Mouse (Mus musculus) layer of hippocampus, postnatal 36 days (tissue): ENCODE data around the gene Tctex1d1. TPM values are rescaled to one million over a fixed set of nuclear protein-coding genes. Genes with fewer than 3 reads are reported as not detected.

Experiments
- DNase-seq, 2 experiments: peaks; one replicate each; pipeline ENCODE4 v3.0.0; 2022
- total RNA-seq, 2 experiments: library from RNA; stranded (reverse); gene quantifications; 2 replicates each; pipeline ENCODE4 v1.2.3; 2021

The Tctex1d1 gene
- total RNA-seq, 2 experiments from 2014 or later, result 0.80 to 0.94 TPM

DNA sequence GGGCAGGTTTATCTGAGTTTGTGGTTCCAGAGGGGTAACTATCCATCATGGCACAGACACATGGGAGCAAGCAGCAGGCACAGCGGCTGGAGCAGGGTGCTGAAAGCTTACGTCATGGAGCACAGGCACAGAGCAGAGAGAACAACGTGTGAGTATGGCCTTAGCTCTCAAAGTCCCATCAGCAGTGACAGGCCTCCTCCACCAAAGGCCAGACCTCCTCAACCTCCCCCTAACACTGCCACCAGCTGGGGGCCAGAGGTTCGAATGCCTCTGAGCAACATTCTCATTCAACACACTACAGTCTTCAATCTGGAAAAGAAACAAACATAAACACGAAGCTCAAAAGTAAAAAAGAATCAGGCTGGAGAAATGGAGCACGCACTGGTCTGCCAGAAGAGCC is 10.1 kb downstream of the Tctex1d1 start:
- DNase-seq, result no peak

DNA sequence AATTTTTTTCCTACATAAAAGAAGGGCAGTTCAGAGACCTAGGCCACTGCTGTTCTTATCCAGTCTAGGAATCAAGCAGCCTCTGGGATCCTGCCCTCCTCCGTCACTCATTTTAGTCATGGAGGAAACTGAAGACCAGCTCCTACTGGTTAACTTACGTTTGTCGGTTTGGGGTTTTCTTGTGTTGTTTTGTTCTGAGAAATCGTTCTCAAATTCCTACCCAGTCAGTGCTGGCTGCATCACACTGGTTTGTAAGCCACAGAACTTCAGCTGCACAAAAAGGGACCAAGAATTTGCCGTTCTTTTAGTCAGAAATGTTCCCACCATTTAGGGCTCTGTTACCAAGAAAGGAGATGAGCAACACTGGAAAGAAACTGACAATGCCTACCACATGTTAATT is 11.0 kb downstream of the Tctex1d1 start:
- no peak for DNase-seq

DNA sequence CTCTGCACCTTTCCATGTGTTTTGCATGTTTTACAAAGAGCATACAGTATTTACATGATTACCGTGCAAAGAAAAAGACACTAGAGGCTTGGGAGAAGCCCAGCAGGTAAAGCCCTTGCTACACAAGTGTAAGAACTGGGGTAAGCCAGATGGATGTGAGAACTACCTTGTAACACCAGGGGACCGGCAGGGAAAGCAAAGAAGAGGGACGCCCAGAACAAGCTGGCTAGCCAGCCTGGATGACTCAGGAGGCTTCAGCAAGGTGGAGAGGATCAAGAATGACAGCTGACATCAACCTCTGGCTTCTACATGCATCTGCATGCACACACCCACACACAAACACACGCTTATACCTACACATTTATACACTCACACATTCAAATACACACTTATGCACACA is 11.6 kb downstream of the Tctex1d1 start:
- DNase-seq, result no peak

DNA sequence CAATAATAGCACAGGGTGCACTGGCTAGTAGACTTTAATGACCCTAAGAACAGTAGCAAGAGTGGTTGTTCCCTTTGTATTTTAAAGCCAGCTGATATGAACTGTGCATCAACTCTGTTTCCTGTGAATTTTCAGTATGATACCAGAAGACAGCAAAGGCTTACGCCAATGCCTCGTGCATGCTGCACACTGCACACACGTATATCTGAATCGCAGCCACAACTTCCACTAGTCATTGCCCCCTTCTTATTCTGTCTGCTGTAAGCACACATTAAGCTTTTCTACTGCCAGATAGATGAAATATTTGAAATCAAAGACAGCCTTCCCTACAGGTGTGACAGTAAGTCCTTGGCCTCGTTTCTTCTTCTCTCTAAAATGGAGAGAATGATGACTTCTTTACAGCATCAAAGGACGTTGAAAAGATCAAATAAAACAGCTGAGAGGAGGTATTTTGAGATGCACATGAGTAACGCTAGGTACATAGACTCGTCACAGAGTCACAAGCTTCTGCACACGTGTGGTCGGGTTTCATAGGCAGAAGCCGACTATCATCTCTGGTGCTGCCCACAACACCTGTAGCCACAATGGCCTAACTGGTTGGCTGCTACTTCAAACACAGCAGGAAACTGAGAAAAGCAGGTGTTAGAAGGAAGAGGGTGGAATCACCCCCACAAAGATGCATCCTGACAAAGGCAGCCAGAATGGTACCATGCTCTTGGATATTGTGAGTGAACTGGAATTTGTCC is 12.4 kb downstream of the Tctex1d1 start:
- no peak for DNase-seq

DNA sequence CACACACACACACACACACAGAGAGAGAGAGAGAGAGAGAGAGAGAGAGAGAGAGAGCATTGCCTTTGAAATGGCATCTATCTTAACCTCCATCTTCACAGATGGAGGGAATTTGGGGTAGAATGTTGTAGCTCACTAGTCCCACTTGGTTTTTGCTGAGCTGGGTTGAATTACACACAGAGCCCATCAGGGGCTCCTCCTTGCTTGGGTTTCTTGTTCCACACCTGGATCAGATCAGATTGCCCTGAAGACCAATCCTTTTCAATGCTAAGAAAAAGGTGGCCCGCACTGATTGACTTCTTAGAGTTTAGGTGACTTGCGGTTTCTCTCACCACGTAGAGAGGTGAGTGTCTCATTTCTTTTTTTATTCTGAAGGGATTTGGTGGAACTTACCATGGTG is 13.3 kb downstream of the Tctex1d1 start:
- DNase-seq, result no peak

DNA sequence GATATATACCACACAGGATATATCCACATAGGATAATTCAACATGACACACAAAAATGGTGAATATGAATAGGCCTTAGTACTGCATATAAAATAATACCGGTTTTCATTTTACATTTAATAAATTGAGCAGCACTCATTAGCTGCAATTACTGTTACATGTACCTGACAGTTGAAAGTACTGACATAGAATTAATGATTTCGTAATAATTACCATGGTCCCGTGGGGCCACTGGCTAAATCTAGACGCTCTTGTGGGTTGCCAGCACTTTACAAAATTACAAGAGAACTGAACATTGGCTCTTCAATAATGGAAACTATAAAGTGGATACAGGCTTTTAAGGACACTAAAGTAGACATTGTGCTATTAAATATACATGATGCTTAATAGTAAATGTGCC is 26.3 kb downstream of the Tctex1d1 start:
- no peak for DNase-seq

DNA sequence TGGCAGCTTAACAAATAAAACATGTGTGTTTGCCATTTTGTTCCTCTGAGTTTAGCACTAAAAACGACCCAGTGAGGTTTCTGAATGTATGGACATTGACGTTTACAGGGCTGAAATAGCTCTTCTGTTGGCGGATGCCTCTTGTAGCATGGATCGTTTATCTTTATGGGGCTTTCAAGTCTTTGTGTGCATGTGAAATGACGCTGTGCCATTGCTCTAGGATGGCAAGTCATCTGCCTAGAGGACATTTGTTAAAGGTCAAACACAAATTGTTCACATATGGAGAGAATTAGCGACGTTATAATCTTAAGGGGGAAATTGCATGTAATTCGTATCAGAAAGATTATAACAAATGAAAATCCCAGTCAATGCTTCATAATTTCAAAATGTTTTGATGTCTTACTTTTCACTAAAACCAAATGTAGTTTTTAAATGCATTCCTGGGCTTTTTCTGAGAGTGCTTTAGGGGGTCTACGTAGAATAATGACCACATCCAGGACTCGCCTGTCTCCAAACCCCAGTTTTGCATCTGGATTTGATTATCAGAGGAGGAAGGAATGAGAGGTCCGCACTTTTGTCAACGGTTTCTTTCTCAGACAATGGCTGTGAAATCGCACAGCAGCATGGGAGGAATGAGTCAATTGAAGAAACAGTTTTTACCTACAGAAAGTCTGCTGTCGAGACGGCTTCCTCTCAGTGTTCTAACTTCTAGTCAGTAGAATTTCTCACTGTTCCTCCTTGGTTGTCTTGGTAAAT is 27.0 kb downstream of the Tctex1d1 start:
- DNase-seq, result no peak

DNA sequence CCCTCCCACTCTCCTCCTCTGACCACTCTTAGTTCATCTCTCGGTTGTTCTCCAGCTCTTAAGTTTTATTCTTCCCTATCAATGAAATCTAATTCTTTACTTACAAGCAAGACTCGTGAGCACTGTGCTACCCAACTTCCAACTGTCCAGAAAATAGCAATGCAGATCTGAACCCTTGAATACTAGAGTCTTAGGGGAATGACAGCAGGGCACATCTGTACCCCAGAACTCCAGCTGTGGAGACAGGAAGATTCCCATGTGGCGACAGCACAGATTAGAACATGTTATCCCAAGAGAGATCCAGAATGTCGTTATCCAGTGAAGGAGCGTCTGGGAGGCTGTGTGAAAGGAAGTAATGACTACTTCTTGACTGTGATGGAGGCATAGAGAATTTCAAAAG is 27.9 kb downstream of the Tctex1d1 start:
- no peak for DNase-seq

DNA sequence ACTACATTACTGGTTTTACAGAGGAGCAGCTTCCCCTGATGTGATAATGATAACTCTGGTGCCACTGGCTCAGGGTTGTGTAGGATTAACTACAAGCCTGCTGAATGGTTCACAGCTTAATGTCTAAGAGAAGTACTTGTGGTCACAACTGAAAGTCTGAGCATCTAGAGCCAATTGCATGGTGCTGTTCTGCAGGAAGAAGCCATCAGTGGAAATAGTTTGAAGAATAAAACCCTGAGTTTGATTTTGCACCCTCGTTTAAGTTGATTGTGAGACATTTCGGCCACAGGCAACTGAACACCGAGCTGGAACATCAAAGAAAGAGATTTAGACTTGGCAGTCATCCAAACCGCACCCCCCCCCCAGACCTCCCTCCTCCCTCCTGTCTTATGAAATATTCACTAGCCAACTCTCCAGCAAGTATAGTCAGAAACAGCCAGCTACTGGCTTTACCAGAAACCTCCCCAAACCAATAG is 28.6 kb downstream of the Tctex1d1 start:
- DNase-seq, result no peak

DNA sequence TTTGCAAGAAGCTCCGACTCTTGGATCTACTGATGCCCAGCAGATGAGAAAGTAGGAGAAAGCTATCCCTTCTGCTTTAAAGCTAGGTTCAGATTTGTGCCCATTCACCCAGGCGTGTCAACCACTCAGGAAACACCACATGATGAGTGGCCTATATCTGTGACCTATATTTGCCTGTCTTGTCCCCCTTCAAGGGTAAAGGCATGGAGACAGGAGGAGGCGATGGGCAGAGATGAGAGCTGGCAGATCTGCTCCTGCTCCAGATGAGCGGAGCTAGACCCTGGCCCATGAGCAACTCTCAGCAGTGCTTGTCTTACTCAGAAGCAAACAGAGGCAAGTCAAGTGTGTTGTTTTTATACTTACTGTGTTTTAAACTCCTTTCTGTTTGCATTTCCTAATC is 32.3 kb downstream of the Tctex1d1 start:
- DNase-seq, result no peak

DNA sequence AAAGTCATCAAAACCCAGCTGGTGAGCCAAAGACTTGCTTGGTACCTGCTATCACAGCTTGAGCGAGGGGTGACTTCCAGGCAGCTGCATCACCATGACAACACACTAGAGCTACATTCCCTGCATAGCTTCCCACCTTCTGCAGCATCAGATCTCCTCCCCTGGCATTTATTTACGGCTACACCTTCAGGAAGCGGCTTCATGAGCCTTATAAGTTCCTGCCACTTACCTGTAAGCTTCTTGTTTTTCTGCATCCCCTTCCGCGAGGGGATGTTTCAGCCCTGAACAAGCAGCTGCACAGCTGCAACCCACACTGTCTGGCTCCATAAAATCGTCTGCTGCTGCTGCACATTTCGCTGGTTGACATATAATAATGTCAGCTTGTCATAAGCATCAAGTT is 33.4 kb downstream of the Tctex1d1 start:
- no peak for DNase-seq

DNA sequence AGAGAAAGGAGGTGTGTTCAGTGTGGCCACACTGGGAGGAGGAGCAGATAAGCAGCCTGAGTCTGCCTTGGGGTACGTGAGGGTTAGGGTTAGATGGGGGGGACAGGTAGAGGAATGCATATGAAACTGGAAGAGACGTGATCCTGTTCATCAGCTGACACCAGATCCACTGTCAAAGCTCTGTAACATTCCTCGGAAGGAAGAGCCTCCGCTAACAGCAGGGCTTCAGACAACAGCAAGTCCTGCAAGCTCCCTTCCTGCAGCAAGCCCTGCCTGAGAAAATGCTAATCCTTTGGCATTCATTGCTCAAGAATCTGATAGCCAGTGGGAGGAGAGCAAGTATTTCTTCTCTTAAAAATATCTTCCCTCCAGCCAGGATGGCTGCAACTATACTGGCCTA is 35.1 kb downstream of the Tctex1d1 start:
- DNase-seq, result no peak

DNA sequence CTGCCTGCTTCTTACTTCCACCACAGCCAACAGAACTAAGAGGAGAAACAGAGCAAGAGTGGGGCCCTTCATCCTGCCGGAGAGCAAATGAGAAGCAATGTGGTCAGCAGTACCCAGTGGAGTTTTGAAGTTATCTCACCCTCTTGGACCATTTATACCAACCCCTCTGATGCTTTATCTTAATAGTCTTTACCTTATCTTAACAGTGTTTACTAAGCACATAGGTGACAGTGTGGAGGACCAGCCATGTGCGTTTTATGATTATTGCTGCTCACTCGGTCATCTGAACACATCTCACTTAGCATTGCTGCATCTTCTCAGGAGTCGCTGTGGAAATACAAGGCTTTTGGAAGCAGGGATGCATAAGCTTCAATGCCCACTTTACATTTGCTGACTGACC is 48.2 kb downstream of the Tctex1d1 start, which contains the start of gene Insl5:
Insl5 (minus strand) TSS at position 222 of the 400 bp plus-strand sequence.
- no peak for DNase-seq

DNA sequence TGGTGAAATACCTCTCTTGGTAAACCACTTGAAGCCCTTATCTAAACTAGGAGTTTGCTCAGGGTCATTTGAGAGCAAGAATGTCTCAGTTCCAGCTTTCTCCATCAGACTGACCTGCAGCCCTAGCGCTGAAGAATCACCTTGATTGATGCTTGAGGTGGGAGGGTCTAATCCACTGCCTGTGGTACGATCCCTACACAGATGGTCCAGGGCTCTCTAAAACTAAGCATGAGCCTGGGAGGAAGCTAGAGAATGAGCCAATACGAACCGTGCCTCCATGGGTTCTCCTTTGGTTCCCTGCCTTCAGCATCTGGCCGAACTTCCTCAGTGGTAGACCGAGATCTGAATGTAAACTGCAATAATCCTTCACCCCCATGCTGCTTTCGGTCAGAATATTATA is 49.3 kb downstream of the Tctex1d1 start:
- no peak for DNase-seq

DNA sequence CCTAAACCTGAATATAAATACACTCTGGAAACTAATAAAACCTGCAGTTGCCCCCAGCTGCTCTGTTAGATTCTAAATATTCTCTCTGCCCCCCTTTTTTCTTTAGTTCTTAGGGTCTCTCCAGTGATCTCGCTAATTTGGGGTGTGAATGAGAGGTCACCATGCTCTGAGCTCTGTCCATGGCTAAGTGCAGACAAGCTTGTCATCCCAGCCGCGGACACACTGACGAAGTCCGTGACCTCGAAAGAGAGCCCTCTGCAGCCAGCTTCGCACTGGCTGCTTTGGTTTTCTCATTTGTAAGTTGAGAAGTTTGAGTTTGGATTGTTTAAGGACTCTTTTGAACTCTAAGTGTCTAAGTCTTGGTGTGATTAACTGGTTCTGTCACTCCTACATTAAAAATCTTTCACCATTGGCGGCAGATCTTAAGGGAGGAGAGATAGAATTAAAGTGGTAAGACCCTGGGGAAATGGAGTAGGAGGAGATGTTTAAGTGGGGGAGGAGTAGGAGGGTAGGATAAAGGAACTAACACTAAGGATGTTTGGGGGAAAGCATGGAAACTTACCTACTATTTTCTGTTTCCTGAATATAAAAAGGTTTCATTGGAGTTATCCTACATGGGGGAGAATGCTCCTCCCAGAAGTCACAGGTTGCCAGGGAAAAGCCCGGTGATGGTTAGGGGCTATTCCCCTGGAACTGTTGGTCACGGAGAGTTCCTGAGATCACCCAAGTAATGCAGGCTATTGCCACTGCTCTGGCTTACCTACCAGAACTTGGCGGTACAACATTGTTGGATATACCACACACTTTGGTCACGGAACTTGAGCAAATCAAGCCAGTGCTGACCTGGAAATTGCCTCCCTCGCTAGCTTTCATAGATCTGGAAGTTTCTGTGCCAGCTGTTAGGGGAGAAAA is 50.0 kb downstream of the Tctex1d1 start:
- no peak for DNase-seq

DNA sequence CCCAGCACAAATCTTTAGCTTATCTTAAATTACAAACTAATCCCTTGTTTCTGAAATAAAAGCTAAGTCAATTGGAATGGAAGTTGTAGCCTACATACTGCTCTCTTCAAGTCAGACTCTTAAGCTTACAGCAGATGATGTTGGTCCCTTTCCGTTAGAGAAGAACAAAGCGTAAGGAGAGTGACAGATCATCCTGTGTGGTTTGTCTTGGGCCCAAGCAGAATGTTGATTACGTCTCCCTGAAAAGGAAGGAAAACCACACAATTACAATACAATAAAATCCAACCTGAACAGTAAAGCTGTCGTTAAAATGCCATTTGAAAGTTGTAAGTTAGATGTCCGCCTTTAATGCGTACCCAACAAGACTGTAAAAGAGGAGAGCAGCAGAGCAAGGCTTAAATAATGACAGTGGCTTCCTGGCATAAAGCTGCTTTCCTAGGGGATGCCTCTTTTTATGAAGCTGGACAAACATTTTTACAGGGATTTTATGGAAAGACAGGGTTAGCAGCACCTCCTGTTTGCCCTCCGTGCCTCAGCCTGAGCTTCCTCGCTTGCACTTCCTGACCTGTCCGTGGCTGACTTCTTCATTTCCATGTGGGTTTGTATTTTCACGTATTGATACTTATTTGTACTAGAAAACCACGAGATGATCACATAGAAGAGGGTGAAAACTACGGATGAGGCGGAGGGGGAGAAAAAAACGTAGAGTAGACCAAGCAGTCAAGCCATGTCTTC is 60.9 kb downstream of the Tctex1d1 start:
- no peak for DNase-seq

DNA sequence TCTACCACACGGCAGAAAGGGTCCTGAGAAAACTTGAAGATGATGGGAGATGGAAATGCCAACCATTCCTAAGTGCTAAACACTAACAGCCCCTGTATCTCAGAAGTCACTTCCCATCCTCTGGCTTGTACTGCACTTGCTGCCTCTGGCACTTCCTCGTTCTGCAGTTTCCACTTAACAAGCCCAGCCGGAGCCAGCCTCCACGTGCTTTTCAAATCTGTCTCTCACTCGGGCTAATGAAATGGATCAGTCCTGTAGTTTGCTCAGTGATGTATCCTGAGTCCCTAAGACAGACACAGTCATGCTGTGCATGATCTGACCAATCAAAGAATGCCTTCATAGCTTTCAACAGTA is 61.4 kb downstream of the Tctex1d1 start:
- no peak for DNase-seq

DNA sequence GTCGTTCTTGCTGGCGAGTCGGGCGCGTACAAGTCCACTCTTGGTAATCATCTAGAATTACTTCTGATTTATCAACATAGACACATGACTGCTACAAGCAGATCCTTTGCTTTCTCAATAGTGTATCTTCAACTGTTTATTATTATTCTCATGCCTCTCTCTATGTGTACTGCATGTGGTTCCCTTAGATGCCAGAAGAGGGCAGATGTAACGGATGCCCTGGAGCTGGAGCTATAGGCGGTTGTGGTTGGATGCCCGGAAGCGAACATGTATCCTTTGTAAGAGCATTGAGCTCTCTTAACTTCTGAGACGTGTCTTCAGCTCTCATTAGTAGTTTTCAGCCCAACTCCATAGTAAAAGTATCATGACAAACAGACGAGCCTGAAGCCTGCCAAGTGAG is 64.6 kb downstream of the Tctex1d1 start:
- no peak for DNase-seq

DNA sequence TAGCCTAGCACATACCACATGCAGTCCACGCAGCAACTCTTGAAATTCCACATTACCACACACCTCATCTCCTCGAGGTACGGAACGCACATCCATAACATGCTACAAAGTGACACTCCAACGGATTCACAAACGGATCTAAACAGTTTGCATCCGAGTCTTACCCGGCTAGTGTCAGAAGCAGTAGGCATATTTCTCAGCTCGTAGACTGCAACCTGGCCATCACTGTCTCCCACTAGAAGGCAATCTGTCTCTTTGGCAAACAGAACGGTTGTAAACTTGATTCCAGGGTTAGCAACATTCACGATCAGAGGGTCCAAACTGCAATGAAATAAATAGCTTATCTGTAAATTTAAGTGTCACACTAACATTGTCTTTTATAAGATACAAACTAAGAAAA is 69.6 kb downstream of the Tctex1d1 start:
- no peak for DNase-seq
